Mouse (Mus musculus) stomach, postnatal 0 days (tissue): ENCODE results near the gene Fjx1.

Source experiments
- CTCF ChIP-seq: IDR thresholded peaks from 2 replicates; pipeline ENCODE4 v1.5.1; 2016; ENCODE audit warnings: antibody characterized with exemption, low read depth, mild to moderate bottlenecking, moderate library complexity
- EP300 ChIP-seq: optimal IDR thresholded peaks from 2 replicates; pipeline ENCODE3; 2016; ENCODE audit warnings: antibody characterized with exemption

- TF ChIP-seq CTCF = no peak
- no peak for TF ChIP-seq EP300
Observed at GRCm38 (mm10) chr2:102433879-102434278, 18.4 kb downstream of the Fjx1 start.
